Mouse (Mus musculus) forebrain, embryonic 11.5 days (tissue): ENCODE results near the gene Vmn1r26. TPM values are rescaled to one million over a fixed set of nuclear protein-coding genes. Genes with fewer than 3 reads are reported as not detected.
"Not testable (repeated sequence)": the region's sequence is repeated elsewhere in the genome, so short reads cannot be mapped to it uniquely, and the experiment has no call there.

Source experiments
- ATAC-seq: fragments of 200-750 bp; cut with Nextera tagmentation; replicated peaks from 2 replicates; pipeline ENCODE4 v1.8.0; 2017; ENCODE audit warnings: moderate TSS enrichment; ENCODE audit not compliant: low FRiP score
- DNase-seq: peaks from one replicate; pipeline ENCODE4 v3.0.0-alpha.2; 2017; ENCODE audit warnings: low spot score
- H3K27ac ChIP-seq: fragments of 300-500 bp; sonication (generic); 2 replicates; pipeline ENCODE4 v1.5.1; 2014; ENCODE audit warnings: low read depth, low read length
- H3K27me3 ChIP-seq: fragments of 300-500 bp; sonication (generic); 2 replicates; pipeline ENCODE4 v1.6.1; 2014; ENCODE audit warnings: mild to moderate bottlenecking, low read length, mixed read lengths; ENCODE audit not compliant: control insufficient read depth, insufficient read depth
- H3K36me3 ChIP-seq: fragments of 300-500 bp; sonication (generic); 2 replicates; pipeline ENCODE4 v1.6.1; 2014; ENCODE audit warnings: mild to moderate bottlenecking, low read length, moderate library complexity, mixed read lengths; ENCODE audit not compliant: control insufficient read depth, insufficient read depth
- H3K4me1 ChIP-seq: fragments of 300-500 bp; sonication (generic); replicated peaks from 2 replicates; pipeline ENCODE4 v1.6.1; 2014; ENCODE audit warnings: low read length, mixed read lengths; ENCODE audit not compliant: control insufficient read depth, insufficient read depth
- H3K4me2 ChIP-seq: fragments of 300-500 bp; sonication (generic); 2 replicates; pipeline ENCODE4 v1.6.1; 2014; ENCODE audit warnings: low read depth, mild to moderate bottlenecking, low read length, moderate library complexity, mixed read lengths; ENCODE audit not compliant: severe bottlenecking
- H3K4me3 ChIP-seq: fragments of 300-500 bp; sonication (generic); 2 replicates; pipeline ENCODE4 v1.5.1; 2014; ENCODE audit warnings: low read depth, low read length
- H3K9ac ChIP-seq: fragments of 300-500 bp; sonication (generic); 2 replicates; pipeline ENCODE4 v1.6.1; 2014; ENCODE audit warnings: low read length
- H3K9me3 ChIP-seq: fragments of 300-500 bp; sonication (generic); 2 replicates; pipeline ENCODE4 v1.6.1; 2016; ENCODE audit warnings: low read length, mixed read lengths; ENCODE audit not compliant: control insufficient read depth
- WGBS: fragments of 180-500 bp; shearing (Covaris S2); extraction: QIAGEN DNeasy Blood & Tissue Kit; methylation state at CpG from one replicate; pipeline ENCODE4 v1.1.7; 2014; 5-methylcytosine and 5-hydroxymethylcytosine counted together
- polyA plus RNA-seq: library from polyadenylated mRNA; unstranded; fragments of >200 nt; fragmentation: Nextera tagmentation; extraction: Ambion mirVana; gene quantifications from 2 replicates; pipeline ENCODE4 v1.2.1, GENCODE M21; 2014

The Vmn1r26 gene
- not detected in 2 replicates for polyA plus RNA-seq

DNA sequence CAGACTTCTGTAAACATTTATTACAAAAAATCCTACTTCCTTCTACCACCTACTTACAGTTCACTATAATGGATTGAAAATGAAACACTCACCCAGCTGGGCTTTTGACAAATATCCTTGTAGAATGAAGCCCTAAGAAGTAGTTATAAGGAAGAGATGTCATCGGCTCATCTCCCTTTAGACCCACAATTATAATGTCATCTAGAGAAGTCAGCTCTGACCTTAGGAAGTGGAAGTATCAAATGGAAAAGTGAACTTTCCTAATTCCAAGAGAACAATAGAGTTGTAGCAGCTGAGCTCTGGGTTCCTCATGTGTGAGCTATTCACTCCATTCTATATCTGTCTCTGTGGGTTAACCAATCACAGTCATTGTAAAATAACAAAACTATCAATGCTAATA lies at the start of gene Vmn1r26:
Gene Vmn1r26 (minus strand): TSS at position 101 of the 400 bp plus-strand sequence.
- Histone ChIP-seq H3K4me1 (no peaks in the 10 kb centered on the region), H3K36me3 (no peaks in the 10 kb centered on the region), H3K27me3 (no peaks in the 10 kb centered on the region), H3K4me3 (no peak within 1 kb of the TSS), H3K27ac (no peak within 1 kb of the TSS), H3K9ac (no peak within 1 kb of the TSS), H3K9me3 (no peaks in the 10 kb centered on the region), H3K4me2 (no peak within 1 kb of the TSS)
- no peak for ATAC-seq
- no peak for DNase-seq
- WGBS = 94% methylated on average over 1 of the region's 1 CpGs

DNA sequence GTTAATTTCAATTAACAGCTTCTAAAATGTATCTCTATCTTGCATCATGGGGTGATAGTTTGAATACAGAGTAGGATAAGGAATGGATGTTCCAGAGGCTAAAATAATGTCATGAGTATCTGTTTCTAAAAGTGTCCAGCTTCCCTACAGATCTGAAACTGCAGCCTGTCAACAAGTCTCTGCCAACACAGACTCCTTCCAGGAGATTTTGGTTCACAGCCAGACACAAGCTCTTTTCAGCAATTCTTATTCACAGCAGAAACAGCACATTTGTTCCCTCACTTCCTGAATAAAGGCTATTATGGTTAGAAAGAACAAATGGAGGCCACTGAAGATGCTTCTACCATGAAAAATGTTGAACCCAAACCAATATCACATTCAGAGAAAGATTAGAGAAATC lies 29.1 kb upstream of the Vmn1r26 start:
- no peak for DNase-seq
- no peak overlapping the region for H3K4me3 ChIP-seq
- H3K36me3 ChIP-seq = no peaks in the 10 kb centered on the region
- H3K9ac ChIP-seq = no peak overlapping the region
- no peaks in the 10 kb centered on the region for H3K4me1 ChIP-seq
- no peak overlapping the region for H3K4me2 ChIP-seq
- no peak for ATAC-seq
- H3K27ac ChIP-seq = no peak overlapping the region
- no peaks in the 10 kb centered on the region for H3K9me3 ChIP-seq
- no peaks in the 10 kb centered on the region for H3K27me3 ChIP-seq

DNA sequence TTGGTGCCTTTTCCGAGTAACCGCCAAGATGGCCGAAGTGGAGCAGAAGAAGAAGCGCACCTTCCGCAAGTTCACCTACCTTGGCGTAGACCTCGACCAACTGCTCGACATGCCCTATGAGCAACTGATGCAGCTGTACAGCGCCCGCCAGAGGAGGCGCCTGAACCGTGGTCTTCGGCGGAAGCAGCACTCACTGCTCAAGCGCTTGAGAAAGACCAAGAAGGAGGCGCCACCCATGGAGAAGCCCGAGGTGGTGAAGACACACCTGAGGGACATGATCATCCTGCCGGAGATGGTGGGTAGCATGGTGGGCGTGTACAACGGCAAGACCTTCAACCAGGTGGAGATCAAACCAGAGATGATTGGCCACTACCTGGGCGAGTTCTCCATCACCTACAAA lies 2.5 kb upstream of the Vmn1r26 start:
- ATAC-seq, H3K9me3 ChIP-seq, H3K4me1 ChIP-seq, H3K27ac ChIP-seq, H3K27me3 ChIP-seq, H3K4me2 ChIP-seq, H3K4me3 ChIP-seq, H3K36me3 ChIP-seq, DNase-seq, H3K9ac ChIP-seq: not testable (repeated sequence)
- WGBS = 94% methylated on average over 21 of the region's 21 CpGs

DNA sequence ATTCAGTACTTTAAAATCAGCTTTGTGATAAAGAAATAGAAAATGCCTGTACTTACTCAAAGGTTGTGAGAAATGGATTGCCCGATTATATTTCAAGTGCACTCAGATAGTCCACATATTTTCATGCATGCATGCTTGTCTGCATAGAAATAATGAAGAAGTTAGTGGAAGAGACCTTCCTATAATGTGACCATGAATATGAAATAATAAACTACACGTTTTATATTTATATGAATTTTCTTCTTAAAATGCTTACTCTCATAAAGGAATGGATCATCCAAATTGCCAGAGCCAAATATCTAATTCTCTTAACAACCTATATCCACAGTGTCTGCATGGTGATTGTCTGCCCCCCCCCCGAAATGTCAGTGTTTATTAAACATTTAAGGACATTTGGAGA lies 34.2 kb downstream of the Vmn1r26 start, which contains the start of gene Vmn1r25:
Gene Vmn1r25 (minus strand): TSS at position 101 of the 400 bp plus-strand sequence.
- Histone ChIP-seq H3K4me1 (no peaks in the 10 kb centered on the region), H3K9ac (no peak within 1 kb of the TSS), H3K27me3 (no peaks in the 10 kb centered on the region), H3K36me3 (no peaks in the 10 kb centered on the region), H3K4me2 (no peak within 1 kb of the TSS), H3K27ac (no peak within 1 kb of the TSS), H3K9me3 (no peaks in the 10 kb centered on the region), H3K4me3 (no peak within 1 kb of the TSS)
- no peak for ATAC-seq
- no peak for DNase-seq
- 73% methylated on average over 3 of the region's 3 CpGs for WGBS

DNA sequence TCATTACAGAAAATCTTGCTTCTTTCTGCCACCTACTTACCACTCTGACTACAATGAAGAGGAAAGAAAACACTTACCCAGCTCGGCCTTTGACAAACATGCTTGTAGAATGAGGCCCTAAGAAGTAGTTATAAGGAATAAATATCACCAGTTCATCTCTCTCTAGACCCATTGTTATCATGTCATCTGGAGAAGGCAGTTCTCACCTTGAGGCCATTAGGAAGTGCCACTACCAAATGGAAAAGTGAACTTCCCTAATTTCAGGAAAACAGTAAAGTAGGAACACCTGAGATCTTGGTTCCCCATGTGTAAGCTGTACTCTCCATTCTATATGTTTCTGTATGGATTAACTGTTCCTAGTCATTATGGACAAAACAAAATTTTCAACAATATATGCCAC lies 53.6 kb downstream of the Vmn1r26 start, which contains the start of gene Vmn1r24:
Gene Vmn1r24 (minus strand): TSS at position 101 of the 400 bp plus-strand sequence.
- H3K4me3 ChIP-seq, DNase-seq, H3K27me3 ChIP-seq, H3K4me1 ChIP-seq, H3K36me3 ChIP-seq, H3K9ac ChIP-seq, H3K4me2 ChIP-seq, ATAC-seq, H3K9me3 ChIP-seq, H3K27ac ChIP-seq: not testable (repeated sequence)
- 88% methylated on average over 1 of the region's 1 CpGs for WGBS

Other genes starting within 250 kb of the Vmn1r26 start
- gene Vopp1, start 190.0 kb downstream of the Vmn1r26 start, polyA plus RNA-seq = 49.2 and 55.3 TPM in 2 replicates
- gene Vmn1r21, start 164.8 kb downstream of the Vmn1r26 start, polyA plus RNA-seq = not detected in 2 replicates
- not detected in 2 replicates for gene Vmn1r22, start 107.1 kb downstream of the Vmn1r26 start, polyA plus RNA-seq
- gene Vmn1r23, start 88.3 kb downstream of the Vmn1r26 start, polyA plus RNA-seq = not detected in 2 replicates
- not detected in 2 replicates for gene Vmn1r24, start 53.7 kb downstream of the Vmn1r26 start, polyA plus RNA-seq
- gene Vmn1r25, start 34.3 kb downstream of the Vmn1r26 start, polyA plus RNA-seq = not detected in 2 replicates
- gene Vmn1r27, start 203.7 kb upstream of the Vmn1r26 start, polyA plus RNA-seq = not detected in 2 replicates
- not detected in 2 replicates for gene Vmn1r28, start 246.9 kb upstream of the Vmn1r26 start, polyA plus RNA-seq